ENCODE assay signal across 8 mouse cellular contexts in genomic region chr11:51658705-51659104, GRCm38 (mm10). TPM values are rescaled to one million over a fixed set of nuclear protein-coding genes. Genes with fewer than 3 reads are reported as not detected.
DNase-seq lines count a peak whose midpoint lies in the region; ATAC-seq and TF ChIP-seq lines count a peak whose summit lies in the region.

No protein-coding gene starts in this region.

- H3K4me3 ChIP-seq in left cerebral cortex, adult 2 months: no peak overlapping the region
- H3K4me3 ChIP-seq in heart, embryonic 15.5 days: no peak overlapping the region
- H3K4me3 ChIP-seq in limb, embryonic 14.5 days (replicated peaks; ENCODE audit: low read length): no peak overlapping the region

- 0 out of 2 replicates have a peak, but pooled peaks have one; percentile 21 for ATAC-seq in heart, embryonic 15.5 days (replicated peaks; ENCODE audit: insufficient number of reproducible peaks, insufficient read depth, low FRiP score, low read depth)
- ATAC-seq in limb, embryonic 14.5 days (ENCODE audit: low FRiP score, low read depth): peak; percentile 81; the same call in 1 of the 2 replicates

- H3K27me3 ChIP-seq in heart, embryonic 15.5 days: no peaks in the 10 kb centered on the region
- no peaks in the 10 kb centered on the region for H3K27me3 ChIP-seq in limb, embryonic 14.5 days (ENCODE audit: control insufficient read depth, insufficient read depth, low read length)

- no peaks in the 10 kb centered on the region for H3K36me3 ChIP-seq in heart, embryonic 15.5 days
- H3K36me3 ChIP-seq in limb, embryonic 14.5 days (ENCODE audit: control insufficient read depth, insufficient read depth, low read length): no peaks in the 10 kb centered on the region

- H3K4me2 ChIP-seq in heart, embryonic 15.5 days: no peak overlapping the region
- H3K4me2 ChIP-seq in limb, embryonic 14.5 days (replicated peaks; ENCODE audit: low read depth, low read length, severe bottlenecking): peak overlapping the region; percentile 16

- intact Hi-C loops in left cerebral cortex, adult 2 months (cut with DNase I): no loop called here

- H3K9me3 ChIP-seq in heart, embryonic 15.5 days (replicated peaks): no peaks in the 10 kb centered on the region
- H3K9me3 ChIP-seq in limb, embryonic 14.5 days (ENCODE audit: control insufficient read depth, low read length): no peaks in the 10 kb centered on the region

- H3K4me1 ChIP-seq in heart, embryonic 15.5 days (replicated peaks): peaks cover 8% of the 10 kb centered on the region
- peaks cover 19% of the 10 kb centered on the region for H3K4me1 ChIP-seq in limb, embryonic 14.5 days (ENCODE audit: control insufficient read depth, insufficient read depth, low read length)

- WGBS in heart, embryonic 15.5 days: 43% methylated on average over 6 of the region's 6 CpGs
- WGBS in limb, embryonic 14.5 days: 15% methylated on average over 6 of the region's 6 CpGs

- no peak for TF ChIP-seq POLR2A in limb, embryonic 14.5 days (IDR thresholded peaks at IDR 0.05; ENCODE audit: borderline replicate concordance, extremely low read depth, insufficient read depth, insufficient read length)

- no peak overlapping the region for H3K9ac ChIP-seq in heart, embryonic 15.5 days
- H3K9ac ChIP-seq in limb, embryonic 14.5 days (ENCODE audit: low read depth, low read length, severe bottlenecking): no peak overlapping the region

- DNase-seq in left cerebral cortex, adult 2 months (ENCODE audit: extremely low spot score in 1 of 2, low spot score in 2 of 2): no peak
- DNase-seq in left cerebral cortex, adult 18-20 months (ENCODE audit: low spot score in 2 of 2): no peak
- peak; percentile 74 for DNase-seq in MN1 (ENCODE audit: low spot score)
- DNase-seq in limb, embryonic 14.5 days (ENCODE audit: low spot score): peak; percentile 84
- no peak for DNase-seq in spleen, postnatal 14 days (ENCODE audit: low spot score in 2 of 2)
- DNase-seq in thymus, postnatal 14 days: no peak
- no peak for DNase-seq in left cerebral cortex, adult 9 months (ENCODE audit: low spot score in 2 of 2)

- TF ChIP-seq CTCF in left cerebral cortex, adult 2 months (IDR thresholded peaks at IDR 0.05): no peak

- peak overlapping the region; percentile 13; the same call in 1 of the 2 replicates for H3K27ac ChIP-seq in left cerebral cortex, adult 2 months
- no peak overlapping the region for H3K27ac ChIP-seq in heart, embryonic 15.5 days
- H3K27ac ChIP-seq in limb, embryonic 14.5 days (replicated peaks; ENCODE audit: low read depth, low read length): 0 out of 2 replicates have a peak overlapping the region, but pooled peaks have one; percentile 53

RNA-seq across cellular contexts. Expression of gene D930048N14Rik, which starts 8.0 kb away (rescaled TPM):
- 1 to 10 TPM; 1.8 to 1.9 TPM for total RNA-seq in left cerebral cortex, adult 2 months (2021)
- 1 to 10 TPM; 2.1 to 2.2 TPM for total RNA-seq in left cerebral cortex, adult 18-20 months (2021)
- 1.00 and 1.5 TPM in 2 replicates for polyA plus RNA-seq in heart, embryonic 15.5 days (2015; fragmentation: Nextera tagmentation; extraction: Ambion mirVana)
- polyA plus RNA-seq in limb, embryonic 14.5 days (2012; rRNA removed): 13.0 and 15.0 TPM in 2 replicates
- 4.2 and 4.5 TPM in 2 replicates for polyA plus RNA-seq in limb, embryonic 14.5 days (2014; fragmentation: Nextera tagmentation; extraction: Ambion mirVana)

RNA-seq across cellular contexts. Expression of gene N4bp3, which starts 8.1 kb away (rescaled TPM):
- 10 to 100 TPM; 10.4 to 14.3 TPM for total RNA-seq in left cerebral cortex, adult 2 months (2021)
- total RNA-seq in left cerebral cortex, adult 18-20 months (2021): 10 to 100 TPM; 15.2 to 19.0 TPM
- 16.6 and 18.8 TPM in 2 replicates for polyA plus RNA-seq in heart, embryonic 15.5 days (2015; fragmentation: Nextera tagmentation; extraction: Ambion mirVana)
- polyA plus RNA-seq in limb, embryonic 14.5 days (2012; rRNA removed): 22.9 and 27.2 TPM in 2 replicates
- 28.4 and 33.1 TPM in 2 replicates for polyA plus RNA-seq in limb, embryonic 14.5 days (2014; fragmentation: Nextera tagmentation; extraction: Ambion mirVana)

RNA-seq across cellular contexts. Expression of gene Rmnd5b, which starts 23.0 kb away (rescaled TPM):
- 10 to 100 TPM; 56.1 to 61.9 TPM for total RNA-seq in left cerebral cortex, adult 2 months (2021)
- total RNA-seq in left cerebral cortex, adult 18-20 months (2021): 10 to 100 TPM; 59.9 to 60.3 TPM
- 25.6 and 36.8 TPM in 2 replicates for polyA plus RNA-seq in heart, embryonic 15.5 days (2015; fragmentation: Nextera tagmentation; extraction: Ambion mirVana)
- 49.3 and 57.9 TPM in 2 replicates for polyA plus RNA-seq in limb, embryonic 14.5 days (2012; rRNA removed)
- polyA plus RNA-seq in limb, embryonic 14.5 days (2014; fragmentation: Nextera tagmentation; extraction: Ambion mirVana): 57.4 and 59.7 TPM in 2 replicates

RNA-seq across cellular contexts. Expression of gene 0610009B22Rik, which starts 30.0 kb away (rescaled TPM):
- total RNA-seq in left cerebral cortex, adult 2 months (2021): 10 to 100 TPM; 32.4 to 35.2 TPM
- 10 to 100 TPM; 37.3 to 37.8 TPM for total RNA-seq in left cerebral cortex, adult 18-20 months (2021)
- 55.5 and 72.2 TPM in 2 replicates for polyA plus RNA-seq in heart, embryonic 15.5 days (2015; fragmentation: Nextera tagmentation; extraction: Ambion mirVana)
- 39.4 and 46.7 TPM in 2 replicates for polyA plus RNA-seq in limb, embryonic 14.5 days (2012; rRNA removed)
- 74.6 and 81.9 TPM in 2 replicates for polyA plus RNA-seq in limb, embryonic 14.5 days (2014; fragmentation: Nextera tagmentation; extraction: Ambion mirVana)

RNA-seq across cellular contexts. Expression of gene Nhp2, which starts 39.2 kb away (rescaled TPM):
- 10 to 100 TPM; 45.0 to 46.2 TPM for total RNA-seq in left cerebral cortex, adult 2 months (2021)
- 10 to 100 TPM; 44.8 to 48.4 TPM for total RNA-seq in left cerebral cortex, adult 18-20 months (2021)
- 64.8 and 79.8 TPM in 2 replicates for polyA plus RNA-seq in heart, embryonic 15.5 days (2015; fragmentation: Nextera tagmentation; extraction: Ambion mirVana)
- 77.9 and 89.0 TPM in 2 replicates for polyA plus RNA-seq in limb, embryonic 14.5 days (2012; rRNA removed)
- polyA plus RNA-seq in limb, embryonic 14.5 days (2014; fragmentation: Nextera tagmentation; extraction: Ambion mirVana): 165 and 176 TPM in 2 replicates

Comparison
In these comparisons a context has a peak if more than half of its experiments do, and no peak if none do; other contexts are left out.
1. DNase-seq: peak in MN1 (single experiment) and limb, embryonic 14.5 days (single experiment); none in left cerebral cortex, adult 2 months (0 of 2), left cerebral cortex, adult 18-20 months (0 of 2), spleen, postnatal 14 days (0 of 2), thymus, postnatal 14 days (single experiment) and left cerebral cortex, adult 9 months (0 of 2).